Mouse (Mus musculus): ENCODE data around the gene Tmem156. TPM values are rescaled to one million over a fixed set of nuclear protein-coding genes. Genes with fewer than 3 reads are reported as not detected.

The Tmem156 gene
- polyA plus RNA-seq, 1 experiment from 2014 or later, result not detected

GRCm38 (mm10) chr5:65102641-65103042, 10.7 kb upstream of the Tmem156 start:
- Histone ChIP-seq H3K9me3 (replicated peaks; ENCODE audit: control insufficient read depth, low read length) (no peaks in the 10 kb centered on the region), H3K4me2 (no peak overlapping the region), H3K27me3 (ENCODE audit: control insufficient read depth, insufficient read depth, low read length) (no peaks in the 10 kb centered on the region), H3K4me3 (ENCODE audit: low read depth, low read length) (no peak overlapping the region), H3K27ac (ENCODE audit: low read depth, low read length) (no peak overlapping the region), H3K4me1 (ENCODE audit: control insufficient read depth, insufficient read depth, low read length) (peaks cover 13% of the 10 kb centered on the region), H3K9ac (ENCODE audit: low read depth, low read length) (no peak overlapping the region), H3K36me3 (ENCODE audit: control insufficient read depth, insufficient read depth, low read length) (no peaks in the 10 kb centered on the region)
- WGBS (ENCODE audit: insufficient replicate concordance), result 43% methylated on average over 10 of the region's 10 CpGs
- no peak for ATAC-seq (replicated peaks; ENCODE audit: insufficient number of reproducible peaks, low FRiP score, low TSS enrichment)

GRCm38 (mm10) chr5:65102026-65102640, 10.2 kb upstream of the Tmem156 start:
- Histone ChIP-seq H3K4me3 (ENCODE audit: low read depth, low read length) (no peak overlapping the region), H3K27ac (ENCODE audit: low read depth, low read length) (no peak overlapping the region), H3K9ac (ENCODE audit: low read depth, low read length) (no peak overlapping the region), H3K4me1 (ENCODE audit: control insufficient read depth, insufficient read depth, low read length) (peaks cover 13% of the 10 kb centered on the region), H3K36me3 (ENCODE audit: control insufficient read depth, insufficient read depth, low read length) (no peaks in the 10 kb centered on the region), H3K27me3 (ENCODE audit: control insufficient read depth, insufficient read depth, low read length) (no peaks in the 10 kb centered on the region), H3K9me3 (replicated peaks; ENCODE audit: control insufficient read depth, low read length) (no peaks in the 10 kb centered on the region), H3K4me2 (no peak overlapping the region)
- 45% methylated on average over 3 of the region's 3 CpGs for WGBS (ENCODE audit: insufficient replicate concordance)
- ATAC-seq (replicated peaks; ENCODE audit: insufficient number of reproducible peaks, low FRiP score, low TSS enrichment), result no peak

GRCm38 (mm10) chr5:65101621-65102020, 9.7 kb upstream of the Tmem156 start:
- Histone ChIP-seq H3K36me3 (ENCODE audit: control insufficient read depth, insufficient read depth, low read length) (no peaks in the 10 kb centered on the region), H3K4me3 (ENCODE audit: low read depth, low read length) (no peak overlapping the region), H3K4me1 (ENCODE audit: control insufficient read depth, insufficient read depth, low read length) (peaks cover 13% of the 10 kb centered on the region), H3K9me3 (replicated peaks; ENCODE audit: control insufficient read depth, low read length) (no peaks in the 10 kb centered on the region), H3K27me3 (ENCODE audit: control insufficient read depth, insufficient read depth, low read length) (no peaks in the 10 kb centered on the region), H3K9ac (ENCODE audit: low read depth, low read length) (no peak overlapping the region), H3K4me2 (no peak overlapping the region), H3K27ac (ENCODE audit: low read depth, low read length) (no peak overlapping the region)
- ATAC-seq (replicated peaks; ENCODE audit: insufficient number of reproducible peaks, low FRiP score, low TSS enrichment), result no peak
- WGBS (ENCODE audit: insufficient replicate concordance), result 76% methylated on average over 6 of the region's 6 CpGs

- no peak for ATAC-seq (replicated peaks; ENCODE audit: insufficient number of reproducible peaks, low FRiP score, low TSS enrichment)
- Histone ChIP-seq H3K9me3 (replicated peaks; ENCODE audit: control insufficient read depth, low read length) (no peaks in the 10 kb centered on the region), H3K27ac (ENCODE audit: low read depth, low read length) (no peak overlapping the region), H3K4me3 (ENCODE audit: low read depth, low read length) (no peak overlapping the region), H3K36me3 (ENCODE audit: control insufficient read depth, insufficient read depth, low read length) (no peaks in the 10 kb centered on the region), H3K4me1 (ENCODE audit: control insufficient read depth, insufficient read depth, low read length) (peaks cover 13% of the 10 kb centered on the region), H3K27me3 (ENCODE audit: control insufficient read depth, insufficient read depth, low read length) (no peaks in the 10 kb centered on the region), H3K9ac (ENCODE audit: low read depth, low read length) (no peak overlapping the region), H3K4me2 (no peak overlapping the region)
- WGBS (ENCODE audit: insufficient replicate concordance), result 70% methylated on average over 5 of the region's 5 CpGs
Observed at GRCm38 (mm10) chr5:65101209-65101608, 9.3 kb upstream of the Tmem156 start.

GRCm38 (mm10) chr5:65100002-65100401, 8.1 kb upstream of the Tmem156 start:
- no peak for ATAC-seq (replicated peaks; ENCODE audit: insufficient number of reproducible peaks, low FRiP score, low TSS enrichment)
- Histone ChIP-seq H3K9ac (ENCODE audit: low read depth, low read length) (no peak overlapping the region), H3K4me2 (no peak overlapping the region), H3K27me3 (ENCODE audit: control insufficient read depth, insufficient read depth, low read length) (no peaks in the 10 kb centered on the region), H3K27ac (ENCODE audit: low read depth, low read length) (no peak overlapping the region), H3K4me3 (ENCODE audit: low read depth, low read length) (no peak overlapping the region), H3K4me1 (ENCODE audit: control insufficient read depth, insufficient read depth, low read length) (peaks cover 13% of the 10 kb centered on the region), H3K36me3 (ENCODE audit: control insufficient read depth, insufficient read depth, low read length) (no peaks in the 10 kb centered on the region), H3K9me3 (replicated peaks; ENCODE audit: control insufficient read depth, low read length) (no peaks in the 10 kb centered on the region)
- WGBS (ENCODE audit: insufficient replicate concordance), result 84% methylated on average over 11 of the region's 11 CpGs

GRCm38 (mm10) chr5:65097457-65097856, 5.5 kb upstream of the Tmem156 start:
- no peaks in the 10 kb centered on the region for H3K36me3 ChIP-seq (ENCODE audit: control insufficient read depth, insufficient read depth, low read length)
- ATAC-seq (replicated peaks; ENCODE audit: insufficient number of reproducible peaks, low FRiP score, low TSS enrichment), result no peak
- 67% methylated on average over 5 of the region's 5 CpGs for WGBS (ENCODE audit: insufficient replicate concordance)

GRCm38 (mm10) chr5:65096805-65097204, 4.9 kb upstream of the Tmem156 start:
- no peaks in the 10 kb centered on the region for H3K9me3 ChIP-seq (replicated peaks; ENCODE audit: control insufficient read depth, low read length)
- no peak for ATAC-seq (replicated peaks; ENCODE audit: insufficient number of reproducible peaks, low FRiP score, low TSS enrichment)
- H3K36me3 ChIP-seq (ENCODE audit: control insufficient read depth, insufficient read depth, low read length), result no peaks in the 10 kb centered on the region
- H3K4me1 ChIP-seq (ENCODE audit: control insufficient read depth, insufficient read depth, low read length), result peaks cover 2% of the 10 kb centered on the region
- H3K27me3 ChIP-seq (ENCODE audit: control insufficient read depth, insufficient read depth, low read length), result no peaks in the 10 kb centered on the region
- 67% methylated on average over 3 of the region's 3 CpGs for WGBS (ENCODE audit: insufficient replicate concordance)
- no peak overlapping the region for H3K27ac ChIP-seq (ENCODE audit: low read depth, low read length)
- H3K4me2 ChIP-seq, result no peak overlapping the region
- H3K4me3 ChIP-seq (ENCODE audit: low read depth, low read length), result no peak overlapping the region
- H3K9ac ChIP-seq (ENCODE audit: low read depth, low read length), result no peak overlapping the region

More at GRCm38 (mm10) chr5:65097457-65097856, 5.5 kb upstream of the Tmem156 start:
- H3K9me3 ChIP-seq (replicated peaks; ENCODE audit: control insufficient read depth, low read length), result no peaks in the 10 kb centered on the region
- H3K4me3 ChIP-seq (ENCODE audit: low read depth, low read length), result no peak overlapping the region
- peaks cover 8% of the 10 kb centered on the region for H3K4me1 ChIP-seq (ENCODE audit: control insufficient read depth, insufficient read depth, low read length)
- no peaks in the 10 kb centered on the region for H3K27me3 ChIP-seq (ENCODE audit: control insufficient read depth, insufficient read depth, low read length)
- no peak overlapping the region for H3K27ac ChIP-seq (ENCODE audit: low read depth, low read length)
- H3K4me2 ChIP-seq, result no peak overlapping the region
- H3K9ac ChIP-seq (ENCODE audit: low read depth, low read length), result no peak overlapping the region

- Histone ChIP-seq H3K4me3 (ENCODE audit: low read depth, low read length) (no peak overlapping the region), H3K4me2 (no peak overlapping the region), H3K9ac (ENCODE audit: low read depth, low read length) (no peak overlapping the region), H3K27ac (ENCODE audit: low read depth, low read length) (no peak overlapping the region), H3K27me3 (ENCODE audit: control insufficient read depth, insufficient read depth, low read length) (no peaks in the 10 kb centered on the region), H3K9me3 (replicated peaks; ENCODE audit: control insufficient read depth, low read length) (no peaks in the 10 kb centered on the region), H3K36me3 (ENCODE audit: control insufficient read depth, insufficient read depth, low read length) (no peaks in the 10 kb centered on the region), H3K4me1 (ENCODE audit: control insufficient read depth, insufficient read depth, low read length) (no peaks in the 10 kb centered on the region)
- ATAC-seq (replicated peaks; ENCODE audit: insufficient number of reproducible peaks, low FRiP score, low TSS enrichment), result no peak
- WGBS (ENCODE audit: insufficient replicate concordance), result 75% methylated on average over 3 of the region's 3 CpGs
Observed at GRCm38 (mm10) chr5:65096082-65096481, 4.2 kb upstream of the Tmem156 start.

- Histone ChIP-seq H3K4me2 (no peak overlapping the region), H3K27me3 (ENCODE audit: control insufficient read depth, insufficient read depth, low read length) (no peaks in the 10 kb centered on the region), H3K27ac (ENCODE audit: low read depth, low read length) (no peak overlapping the region), H3K4me3 (ENCODE audit: low read depth, low read length) (no peak overlapping the region), H3K9ac (ENCODE audit: low read depth, low read length) (no peak overlapping the region), H3K36me3 (ENCODE audit: control insufficient read depth, insufficient read depth, low read length) (no peaks in the 10 kb centered on the region), H3K9me3 (replicated peaks; ENCODE audit: control insufficient read depth, low read length) (no peaks in the 10 kb centered on the region), H3K4me1 (ENCODE audit: control insufficient read depth, insufficient read depth, low read length) (no peaks in the 10 kb centered on the region)
- 82% methylated on average over 7 of the region's 7 CpGs for WGBS (ENCODE audit: insufficient replicate concordance)
- no peak for ATAC-seq (replicated peaks; ENCODE audit: insufficient number of reproducible peaks, low FRiP score, low TSS enrichment)
Observed at GRCm38 (mm10) chr5:65094902-65095545, 3.1 kb upstream of the Tmem156 start.
